Mouse (Mus musculus) cerebellum, adult (tissue): ENCODE measurements around the gene Tjp3.

Source experiments
- ATAC-seq: cut with Nextera tagmentation; 2 replicates; pipeline ENCODE4 v1.9.2; 2017; ENCODE audit warnings: mild to moderate bottlenecking, moderate library complexity, mixed read lengths; ENCODE audit not compliant: insufficient number of reproducible peaks, low FRiP score, low TSS enrichment

Tjp3 gene

GRCm38 (mm10) chr10:81299585-81300351, 8.4 kb upstream of the Tjp3 start:
- no peak for ATAC-seq

DNA sequence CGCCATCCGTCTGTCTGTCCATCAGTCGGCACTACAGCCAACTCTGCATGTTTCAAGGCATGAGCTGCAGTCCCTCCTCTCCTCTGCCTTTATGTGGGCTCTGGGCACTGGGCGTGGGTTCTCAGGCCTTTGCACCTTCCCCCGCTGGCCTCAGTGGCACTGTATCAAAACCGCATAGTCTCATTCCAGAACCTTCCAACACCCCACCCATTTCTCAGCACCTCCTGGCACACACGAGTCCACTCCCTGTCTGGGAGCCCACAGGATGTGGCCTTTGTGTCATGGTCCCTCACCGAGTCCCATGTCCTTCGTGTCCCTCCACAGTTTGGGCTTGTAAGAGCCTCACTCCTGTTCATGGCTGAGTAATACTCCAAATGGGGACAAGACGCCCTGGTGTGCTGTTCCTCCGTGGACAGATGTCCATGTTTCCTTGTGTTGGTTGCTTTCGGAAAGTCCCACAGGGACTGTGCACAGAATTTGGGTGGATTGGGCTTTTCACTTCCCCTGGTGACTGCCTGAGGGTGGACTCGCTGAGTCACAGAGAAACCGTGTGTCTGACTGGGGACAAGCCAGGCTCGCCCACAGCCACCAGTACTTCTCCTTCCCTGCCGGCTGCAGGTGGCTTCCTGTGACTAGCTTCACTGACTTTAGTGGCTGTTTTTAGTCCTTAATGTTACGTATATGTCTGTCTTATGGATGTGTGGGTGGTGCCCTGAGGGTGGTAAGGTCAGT, 7.2 kb upstream of the Tjp3 start:
- no peak for ATAC-seq

GRCm38 (mm10) chr10:81297845-81298244, 6.5 kb upstream of the Tjp3 start:
- ATAC-seq, result no peak

DNA sequence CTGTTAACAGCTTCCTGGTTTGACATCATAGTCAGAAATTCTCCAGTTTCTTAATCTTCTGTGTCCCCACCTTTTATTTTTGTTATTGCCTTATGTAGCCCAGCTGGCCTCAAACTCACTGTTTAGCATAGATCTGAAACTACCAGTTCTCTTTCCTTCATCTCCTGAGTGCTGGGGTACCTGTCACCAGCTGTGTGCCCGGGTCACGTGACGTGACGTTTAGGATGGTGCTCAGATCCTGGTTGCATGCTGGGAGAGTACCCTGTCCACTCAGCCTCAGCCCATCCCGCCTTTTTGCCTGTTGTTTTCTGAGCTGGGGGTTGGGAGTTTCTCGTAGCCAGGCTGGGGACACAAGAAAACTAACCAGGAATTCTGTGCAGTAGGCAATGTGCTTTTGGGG, 5.9 kb upstream of the Tjp3 start:
- no peak for ATAC-seq

GRCm38 (mm10) chr10:81295185-81295584, 3.8 kb upstream of the Tjp3 start:
- no peak for ATAC-seq

- ATAC-seq, result no peak
These were observed 3.1 kb upstream of the Tjp3 start for GRCm38 (mm10) chr10:81294442-81294841.

DNA sequence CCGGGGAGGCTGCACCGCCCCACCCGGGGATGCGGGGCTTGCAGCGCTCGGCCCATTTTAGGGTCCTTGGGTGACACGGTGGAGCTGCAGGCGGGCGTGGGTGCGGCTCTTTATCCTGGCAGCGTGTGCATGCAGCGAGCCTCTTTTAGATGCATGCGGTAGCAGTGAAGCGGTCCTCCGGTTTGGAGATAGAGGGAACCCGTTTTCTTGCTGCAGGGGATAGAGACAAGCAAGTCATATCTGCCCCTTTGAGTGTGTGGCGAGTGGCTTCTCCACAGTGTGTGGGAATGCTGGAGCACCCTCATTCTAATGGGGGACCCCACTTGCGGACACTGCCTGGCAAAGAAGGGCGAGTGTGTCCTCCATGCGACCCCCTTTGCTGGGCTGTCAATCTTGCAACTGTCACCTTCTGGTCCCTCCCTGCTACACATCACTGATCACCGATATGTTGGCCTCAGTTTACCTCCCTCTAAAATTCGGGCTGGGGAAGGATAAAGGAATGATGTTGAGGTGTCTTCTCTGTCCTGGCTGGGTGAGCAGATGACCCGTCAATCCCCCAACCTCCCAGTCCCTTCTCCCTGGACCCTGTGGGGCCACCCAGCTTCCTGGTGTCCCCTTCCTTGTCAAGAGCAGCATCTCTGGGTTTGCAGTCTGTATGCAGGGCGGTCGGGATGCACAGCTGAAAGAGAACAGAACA, 2.1 kb upstream of the Tjp3 start:
- ATAC-seq, result no peak

- ATAC-seq, result peak; percentile 69
These were observed 1.4 kb upstream of the Tjp3 start, which contains the start of gene Pip5k1c for GRCm38 (mm10) chr10:81292554-81293333. TSS of gene Pip5k1c (plus strand) at chr10:81292963.

- no peak for ATAC-seq
These were observed 502 bp downstream of the Tjp3 start for GRCm38 (mm10) chr10:81290698-81291460.

GRCm38 (mm10) chr10:81289811-81290210, 1.6 kb downstream of the Tjp3 start:
- no peak for ATAC-seq

- no peak for ATAC-seq
These were observed 2.1 kb downstream of the Tjp3 start for GRCm38 (mm10) chr10:81289278-81289677.

DNA sequence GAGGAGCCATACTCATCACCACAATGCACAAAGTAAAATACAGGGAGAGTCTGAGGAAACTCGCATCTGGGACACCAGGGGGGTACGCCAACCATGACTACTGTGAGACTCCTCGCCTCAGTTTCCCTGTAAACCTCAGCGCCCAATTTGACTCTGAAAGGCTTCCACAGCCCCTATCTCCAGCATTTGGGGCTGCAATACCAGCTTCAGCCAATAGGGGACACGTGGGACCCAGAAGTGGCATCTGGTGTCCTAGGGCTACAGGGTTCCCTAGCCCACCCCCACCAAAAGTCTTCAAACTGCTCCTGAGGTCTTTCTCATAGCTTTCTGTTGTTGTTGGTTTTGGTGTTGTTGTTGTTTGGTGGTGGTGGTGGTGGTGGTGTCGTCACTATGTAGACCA, 2.8 kb downstream of the Tjp3 start:
- ATAC-seq, result no peak

DNA sequence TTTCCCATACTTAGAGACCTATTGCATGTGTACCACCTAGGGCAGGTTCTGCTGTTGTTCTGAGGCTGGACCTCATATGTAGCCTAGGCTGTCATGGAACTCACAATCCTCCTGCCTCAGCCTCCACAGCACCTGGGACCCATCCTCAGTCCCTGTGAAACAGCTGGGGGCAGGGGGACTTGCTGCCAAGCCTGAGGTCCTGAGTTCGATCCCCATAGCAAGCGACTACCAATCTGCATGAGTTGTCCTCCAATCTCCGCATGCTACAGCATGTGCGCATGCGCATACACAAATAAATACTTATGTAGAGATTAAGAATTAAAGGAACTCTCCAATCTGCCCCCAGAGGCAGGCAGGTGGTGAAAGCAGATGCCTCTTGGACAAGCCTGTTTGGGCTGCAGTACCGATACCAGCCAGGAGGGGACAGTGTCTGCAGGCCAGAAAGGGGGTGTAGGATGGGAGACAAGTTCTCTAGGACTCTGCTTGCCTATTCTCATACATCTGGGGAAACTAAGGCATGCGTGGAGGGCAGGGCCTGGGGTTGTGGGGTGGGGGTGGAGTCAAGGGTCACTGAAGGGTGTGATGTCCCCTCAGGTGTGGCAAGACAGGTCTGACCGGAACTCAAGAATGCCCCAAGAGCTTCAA, 3.7 kb downstream of the Tjp3 start:
- no peak for ATAC-seq

DNA sequence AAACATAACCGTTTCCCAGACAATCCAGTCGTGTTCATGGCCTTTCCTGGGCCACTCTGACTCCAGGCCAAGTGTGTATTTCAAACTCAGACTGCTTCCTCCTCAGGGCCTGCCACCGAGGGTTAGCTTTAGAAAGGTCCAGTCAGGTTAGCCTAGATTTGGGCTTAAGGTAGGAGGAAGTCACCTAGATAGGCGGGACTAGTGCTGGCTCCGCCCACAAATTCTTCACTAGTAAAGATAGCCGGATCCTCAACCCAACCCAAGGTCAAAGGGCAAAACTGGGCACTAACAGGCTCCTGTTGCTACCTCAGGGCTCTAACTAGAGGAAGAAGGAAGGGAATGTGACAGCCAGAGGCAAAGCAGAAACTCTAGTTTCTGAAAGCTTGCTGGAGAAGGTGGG, 4.8 kb downstream of the Tjp3 start:
- no peak for ATAC-seq

DNA sequence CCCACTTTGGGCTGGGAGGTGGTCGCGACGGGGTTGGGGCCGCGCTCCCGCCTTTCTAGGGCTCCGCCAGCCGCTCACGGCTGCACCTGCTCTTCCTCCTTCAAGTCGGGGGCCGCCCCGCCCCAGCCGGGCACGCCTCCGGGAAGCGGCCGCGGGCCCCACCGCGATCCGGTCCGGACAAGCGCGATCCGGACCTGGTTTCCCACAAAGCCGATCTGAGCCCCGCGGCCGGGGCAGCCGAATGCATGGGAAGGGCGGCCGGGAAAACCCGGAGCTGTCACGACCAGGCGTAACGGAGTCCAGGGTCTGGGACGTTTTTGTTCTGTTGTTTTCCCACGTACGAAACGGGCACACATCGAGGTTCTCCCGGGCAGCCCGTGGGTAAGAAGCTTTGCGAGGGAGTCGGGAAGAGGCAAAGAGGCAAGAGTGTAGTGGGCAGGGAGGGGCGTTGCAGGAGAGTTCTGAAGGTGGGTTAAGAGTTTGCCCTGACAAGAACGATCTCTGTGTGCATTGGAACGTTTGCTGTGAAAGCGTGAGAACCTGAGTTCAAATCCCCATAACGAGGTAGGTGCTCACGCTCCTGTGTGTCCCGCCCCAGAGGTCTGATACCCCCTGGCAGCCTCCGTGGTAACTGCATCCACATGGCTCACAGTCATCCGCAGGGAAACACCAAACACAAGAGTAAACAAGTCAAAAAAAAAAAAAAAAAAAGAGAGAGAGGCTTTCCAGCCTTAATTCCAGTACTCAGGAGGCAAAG, 5.5 kb downstream of the Tjp3 start:
- peak; percentile 51; the same call in 1 of the 2 replicates for ATAC-seq

- ATAC-seq, result no peak
These were observed 6.7 kb downstream of the Tjp3 start for GRCm38 (mm10) chr10:81284719-81285118.

DNA sequence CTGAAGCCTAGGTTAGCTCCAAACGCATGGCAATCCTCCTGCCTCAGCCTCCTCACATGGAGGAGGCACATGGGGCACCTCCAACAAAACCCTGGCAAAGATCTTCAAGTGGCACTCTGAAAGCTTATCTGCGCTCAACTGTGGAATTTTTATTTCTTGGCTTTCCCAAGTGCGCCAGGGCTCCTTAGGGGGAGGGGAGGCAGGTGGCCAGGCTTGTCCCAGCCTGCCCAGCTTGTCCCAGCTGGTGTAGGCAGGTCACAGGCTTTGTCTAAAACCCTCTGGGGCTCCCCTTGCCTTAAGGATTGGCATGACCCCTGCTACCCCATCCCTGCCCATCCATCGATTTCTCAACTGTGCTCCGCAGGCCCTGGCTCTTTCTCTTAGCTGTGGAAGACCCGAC, 7.2 kb downstream of the Tjp3 start:
- ATAC-seq, result no peak

DNA sequence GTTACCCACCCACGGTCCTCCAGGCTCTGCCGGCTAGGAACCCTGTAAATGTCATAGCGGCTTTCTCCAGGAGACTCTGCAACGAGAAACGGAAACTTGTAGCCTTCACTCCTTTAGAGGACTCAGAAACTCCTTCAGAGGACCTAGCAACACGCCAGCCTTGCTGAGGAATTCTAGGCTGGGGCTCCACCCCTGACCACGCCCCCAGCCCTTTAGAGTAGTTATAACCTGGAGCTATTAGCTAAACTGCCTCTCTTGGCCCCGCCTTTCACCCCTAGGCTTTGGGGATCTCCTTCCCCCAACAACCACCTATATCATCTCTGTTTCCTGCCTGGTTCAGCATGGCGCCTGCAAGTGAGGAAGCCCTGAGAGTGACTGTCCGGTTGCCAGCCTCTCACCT, 11.9 kb downstream of the Tjp3 start:
- no peak for ATAC-seq

- ATAC-seq, result no peak
These were observed 13.7 kb downstream of the Tjp3 start for GRCm38 (mm10) chr10:81277676-81278075.
